Mouse (Mus musculus): Measurements from ENCODE around the gene Impdh1. TPM values are rescaled to one million over a fixed set of nuclear protein-coding genes. Genes with fewer than 3 reads are reported as not detected.
A peak's percentile ranks its signal among the peaks of the same experiment; 100 is the strongest.

The Impdh1 gene
- polyA plus RNA-seq, 1 experiment: 25.7 TPM

DNA sequence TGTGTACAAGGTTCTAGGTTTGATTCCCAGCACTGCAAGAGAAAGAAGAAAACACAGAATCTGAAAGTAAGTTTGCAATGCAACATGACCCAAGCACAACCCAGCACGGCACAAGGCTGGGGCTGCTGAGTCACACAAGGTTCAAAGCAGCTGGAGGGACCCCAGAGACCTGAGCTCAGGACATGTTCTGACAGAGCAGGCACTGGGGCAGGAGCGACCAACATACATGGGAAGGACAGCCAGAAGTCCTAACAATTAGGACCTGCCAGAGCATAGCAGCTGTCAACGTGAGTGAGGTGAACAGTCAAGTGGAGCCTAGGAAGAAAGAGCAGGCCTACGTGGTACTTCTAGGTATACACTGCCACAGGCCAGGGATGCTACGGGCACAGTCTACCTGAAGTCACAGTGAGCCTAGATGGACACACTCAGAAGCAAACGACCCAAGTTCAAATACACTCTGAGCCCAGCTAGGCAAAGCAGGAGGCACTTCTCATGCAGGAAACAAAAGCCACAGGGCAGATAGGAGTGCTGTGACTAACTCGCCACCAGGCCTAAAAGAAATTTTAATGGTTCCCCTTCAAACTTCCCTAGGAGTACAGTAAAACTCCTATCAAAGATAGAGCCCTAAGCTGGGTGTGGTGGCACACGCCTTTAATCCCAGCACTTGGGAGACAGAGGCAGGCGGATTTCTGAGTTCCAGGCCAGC lies 5.8 kb downstream of the Impdh1 start:
- no peak overlapping the region for H3K27ac ChIP-seq (ENCODE audit: insufficient read depth, low read length)
- 0 out of 2 replicates have a peak, but pooled peaks cover 3% of the 10 kb centered on the region for H3K27me3 ChIP-seq (ENCODE audit: control insufficient read depth, insufficient read depth, low read length, poor library complexity, severe bottlenecking)
- H3K4me3 ChIP-seq (ENCODE audit: low read depth, low read length): no peak overlapping the region
- H3K4me1 ChIP-seq (ENCODE audit: control insufficient read depth, insufficient read depth, low read length): no peaks in the 10 kb centered on the region
- no peaks in the 10 kb centered on the region for H3K9me3 ChIP-seq (replicated peaks; ENCODE audit: control insufficient read depth, insufficient read depth, low read length, poor library complexity, severe bottlenecking)
- H3K36me3 ChIP-seq (ENCODE audit: control insufficient read depth, insufficient read depth, low read length, poor library complexity, severe bottlenecking): no peaks in the 10 kb centered on the region; the same call in 1 of the 2 replicates
- no peak overlapping the region for H3K9ac ChIP-seq (ENCODE audit: low read depth, poor library complexity, severe bottlenecking)
- no peak for TF ChIP-seq EP300 (IDR thresholded peaks at IDR 0.05; ENCODE audit: insufficient read depth, low read depth, low read length)
- no peak for TF ChIP-seq CTCF (IDR thresholded peaks at IDR 0.05; ENCODE audit: low read depth, low read length)
- no peak for TF ChIP-seq POLR2A (IDR thresholded peaks at IDR 0.05; ENCODE audit: insufficient read depth, low read length)

DNA sequence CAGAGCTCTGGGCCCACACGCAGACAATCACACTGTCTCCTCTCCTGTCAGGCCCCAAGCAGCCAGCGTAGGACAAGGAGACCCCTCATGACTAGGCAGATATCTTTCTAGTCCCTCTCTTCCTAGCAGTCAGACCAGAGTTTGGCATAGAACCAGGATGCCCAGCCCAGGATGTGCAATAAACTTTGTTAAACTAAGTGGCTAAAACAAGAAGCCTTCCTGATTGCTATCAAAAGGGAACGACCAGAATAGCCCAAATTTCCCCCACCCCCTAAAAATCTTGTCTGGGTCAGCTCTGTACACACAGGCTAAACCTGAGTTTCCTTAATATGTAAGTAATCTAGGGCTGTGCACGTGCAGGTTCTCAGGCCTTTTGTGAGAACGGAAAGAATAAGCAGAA lies 8.0 kb downstream of the Impdh1 start:
- Histone ChIP-seq H3K27ac (ENCODE audit: insufficient read depth, low read length) (no peak overlapping the region), H3K4me3 (ENCODE audit: low read depth, low read length) (no peak overlapping the region), H3K9me3 (replicated peaks; ENCODE audit: control insufficient read depth, insufficient read depth, low read length, poor library complexity, severe bottlenecking) (no peaks in the 10 kb centered on the region), H3K9ac (ENCODE audit: low read depth, poor library complexity, severe bottlenecking) (no peak overlapping the region), H3K4me1 (ENCODE audit: control insufficient read depth, insufficient read depth, low read length) (peaks cover 1% of the 10 kb centered on the region), H3K36me3 (ENCODE audit: control insufficient read depth, insufficient read depth, low read length, poor library complexity, severe bottlenecking) (peaks cover 3% of the 10 kb centered on the region), H3K27me3 (ENCODE audit: control insufficient read depth, insufficient read depth, low read length, poor library complexity, severe bottlenecking) (no peaks in the 10 kb centered on the region)
- TF ChIP-seq CTCF (IDR thresholded peaks at IDR 0.05; ENCODE audit: low read depth, low read length): no peak
- no peak for TF ChIP-seq POLR2A (IDR thresholded peaks at IDR 0.05; ENCODE audit: insufficient read depth, low read length)
- no peak for TF ChIP-seq EP300 (IDR thresholded peaks at IDR 0.05; ENCODE audit: insufficient read depth, low read depth, low read length)

- no peak overlapping the region for H3K9ac ChIP-seq (ENCODE audit: low read depth, poor library complexity, severe bottlenecking)
- no peak overlapping the region for H3K4me3 ChIP-seq (ENCODE audit: low read depth, low read length)
- no peak for TF ChIP-seq EP300 (IDR thresholded peaks at IDR 0.05; ENCODE audit: insufficient read depth, low read depth, low read length)
- no peak for TF ChIP-seq CTCF (IDR thresholded peaks at IDR 0.05; ENCODE audit: low read depth, low read length)
- no peak for TF ChIP-seq POLR2A (IDR thresholded peaks at IDR 0.05; ENCODE audit: insufficient read depth, low read length)
- peaks cover 1% of the 10 kb centered on the region for H3K4me1 ChIP-seq (ENCODE audit: control insufficient read depth, insufficient read depth, low read length)
- no peak overlapping the region for H3K27ac ChIP-seq (ENCODE audit: insufficient read depth, low read length)
- no peaks in the 10 kb centered on the region for H3K9me3 ChIP-seq (replicated peaks; ENCODE audit: control insufficient read depth, insufficient read depth, low read length, poor library complexity, severe bottlenecking)
- peaks cover 6% of the 10 kb centered on the region for H3K36me3 ChIP-seq (ENCODE audit: control insufficient read depth, insufficient read depth, low read length, poor library complexity, severe bottlenecking)
- no peaks in the 10 kb centered on the region for H3K27me3 ChIP-seq (ENCODE audit: control insufficient read depth, insufficient read depth, low read length, poor library complexity, severe bottlenecking)
Measured at GRCm38 (mm10) chr6:29207017-29207416, 9.1 kb downstream of the Impdh1 start.

GRCm38 (mm10) chr6:29206006-29206405 lies 10.2 kb downstream of the Impdh1 start:
- H3K27ac ChIP-seq (ENCODE audit: insufficient read depth, low read length): no peak overlapping the region

GRCm38 (mm10) chr6:29204932-29205614 lies 11.1 kb downstream of the Impdh1 start:
- Histone ChIP-seq H3K9me3 (replicated peaks; ENCODE audit: control insufficient read depth, insufficient read depth, low read length, poor library complexity, severe bottlenecking) (no peaks in the 10 kb centered on the region), H3K9ac (ENCODE audit: low read depth, poor library complexity, severe bottlenecking) (no peak overlapping the region), H3K4me3 (ENCODE audit: low read depth, low read length) (peak overlapping the region; percentile 41), H3K36me3 (ENCODE audit: control insufficient read depth, insufficient read depth, low read length, poor library complexity, severe bottlenecking) (peaks cover 6% of the 10 kb centered on the region), H3K4me1 (ENCODE audit: control insufficient read depth, insufficient read depth, low read length) (peaks cover 1% of the 10 kb centered on the region), H3K27ac (ENCODE audit: insufficient read depth, low read length) (no peak overlapping the region), H3K27me3 (ENCODE audit: control insufficient read depth, insufficient read depth, low read length, poor library complexity, severe bottlenecking) (no peaks in the 10 kb centered on the region)
- TF ChIP-seq CTCF (IDR thresholded peaks at IDR 0.05; ENCODE audit: low read depth, low read length): peak; percentile 93
- no peak for TF ChIP-seq EP300 (IDR thresholded peaks at IDR 0.05; ENCODE audit: insufficient read depth, low read depth, low read length)

More at GRCm38 (mm10) chr6:29206006-29206405, 10.2 kb downstream of the Impdh1 start:
- no peak overlapping the region for H3K4me3 ChIP-seq (ENCODE audit: low read depth, low read length)
- H3K36me3 ChIP-seq (ENCODE audit: control insufficient read depth, insufficient read depth, low read length, poor library complexity, severe bottlenecking): peaks cover 6% of the 10 kb centered on the region
- no peaks in the 10 kb centered on the region for H3K27me3 ChIP-seq (ENCODE audit: control insufficient read depth, insufficient read depth, low read length, poor library complexity, severe bottlenecking)
- H3K4me1 ChIP-seq (ENCODE audit: control insufficient read depth, insufficient read depth, low read length): peaks cover 1% of the 10 kb centered on the region
- H3K9ac ChIP-seq (ENCODE audit: low read depth, poor library complexity, severe bottlenecking): no peak overlapping the region
- TF ChIP-seq CTCF (IDR thresholded peaks at IDR 0.05; ENCODE audit: low read depth, low read length): no peak
- no peak for TF ChIP-seq POLR2A (IDR thresholded peaks at IDR 0.05; ENCODE audit: insufficient read depth, low read length)
- TF ChIP-seq EP300 (IDR thresholded peaks at IDR 0.05; ENCODE audit: insufficient read depth, low read depth, low read length): no peak
- H3K9me3 ChIP-seq (replicated peaks; ENCODE audit: control insufficient read depth, insufficient read depth, low read length, poor library complexity, severe bottlenecking): no peaks in the 10 kb centered on the region

Measured in ES-Bruce4 (cell line).